Mouse (Mus musculus) lung, adult 2 months (tissue): ENCODE data around the gene Gfra1.

Experiments used
- CTCF ChIP-seq: fragments of 200-500 bp; IDR thresholded peaks from 2 replicates; pipeline ENCODE4 v1.5.1; 2011; ENCODE audit warnings: mild to moderate bottlenecking, low read length, control low read depth; ENCODE audit not compliant: insufficient read depth
- POLR2A ChIP-seq: fragments of 200-500 bp; IDR thresholded peaks from 2 replicates; pipeline ENCODE4 v1.6.1; 2011; ENCODE audit warnings: low read depth, mild to moderate bottlenecking, control low read depth, low read length, borderline replicate concordance; ENCODE audit errors: extremely low read depth

DNA sequence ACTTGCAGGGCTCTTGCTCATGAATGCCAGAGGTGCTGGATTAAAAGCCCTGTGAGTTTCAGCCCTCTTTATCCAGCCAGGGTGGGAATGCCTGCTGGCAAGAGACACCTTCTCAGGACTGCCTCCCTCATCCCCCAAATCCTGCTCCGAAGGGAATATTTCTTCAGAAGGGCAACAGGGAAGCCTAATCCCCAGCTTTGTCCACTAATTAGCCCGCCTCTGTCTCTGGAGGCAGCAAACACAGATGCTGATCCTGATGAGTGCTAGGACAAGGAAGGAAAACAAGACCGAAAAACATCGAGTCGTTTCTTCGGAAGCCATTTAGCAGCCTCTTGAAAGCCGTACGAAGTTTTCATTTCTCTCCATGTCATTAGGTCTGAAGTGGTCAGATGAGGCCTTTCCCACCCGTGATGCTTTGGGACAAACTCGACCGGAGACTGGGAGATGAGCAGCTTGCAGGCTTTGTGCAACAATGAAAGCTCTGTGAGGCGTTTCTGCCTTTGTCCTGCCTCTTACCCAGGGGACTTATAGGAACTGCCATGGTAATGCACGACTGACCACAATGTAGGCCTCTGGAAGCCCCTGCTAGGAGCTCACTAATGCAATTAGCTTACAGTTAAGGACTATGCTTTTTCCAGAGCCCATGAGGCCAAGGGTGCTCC is 4.8 kb upstream of the Gfra1 start:
- TF ChIP-seq CTCF (no peak), POLR2A (no peak)
